Mouse (Mus musculus) embryo, embryonic 10 days (tissue): Measurements from ENCODE around the gene Celsr1.
A peak's percentile ranks its signal among the peaks of the same experiment; 100 is the strongest.

Experiments
- DNase-seq: peaks from one replicate; pipeline ENCODE4 v3.0.0-alpha.2; 2015; ENCODE audit warnings: low spot score

Celsr1 gene

DNA sequence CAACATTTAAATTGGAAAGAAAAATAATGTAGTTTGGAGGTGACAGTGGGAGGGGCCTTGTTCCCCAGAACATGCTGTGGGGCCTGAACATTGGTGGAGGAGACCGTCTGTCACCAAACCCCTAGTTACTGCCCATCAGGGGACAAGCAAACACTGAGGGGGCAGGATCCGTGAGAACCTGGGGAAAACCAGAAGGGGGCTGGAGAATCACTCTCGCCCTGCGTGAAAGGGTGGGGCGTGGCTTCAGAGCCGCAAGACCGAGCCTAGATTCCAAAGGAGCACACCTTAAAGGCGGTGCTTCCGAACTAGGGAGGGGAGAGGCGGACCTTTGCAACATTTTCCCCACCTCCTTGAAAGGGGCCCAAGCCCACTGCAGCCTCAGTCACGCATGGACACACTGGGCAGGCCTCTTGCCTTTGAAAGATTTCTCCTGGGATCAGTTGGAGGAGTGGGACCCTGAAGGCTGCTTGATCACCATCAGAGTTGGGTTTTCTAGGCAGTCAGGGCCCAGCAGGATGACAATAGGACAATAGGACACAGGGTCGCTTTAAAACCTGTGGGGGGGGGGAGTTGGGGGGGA, 1.3 kb upstream of the Celsr1 start:
- peak; percentile 41 for DNase-seq

DNA sequence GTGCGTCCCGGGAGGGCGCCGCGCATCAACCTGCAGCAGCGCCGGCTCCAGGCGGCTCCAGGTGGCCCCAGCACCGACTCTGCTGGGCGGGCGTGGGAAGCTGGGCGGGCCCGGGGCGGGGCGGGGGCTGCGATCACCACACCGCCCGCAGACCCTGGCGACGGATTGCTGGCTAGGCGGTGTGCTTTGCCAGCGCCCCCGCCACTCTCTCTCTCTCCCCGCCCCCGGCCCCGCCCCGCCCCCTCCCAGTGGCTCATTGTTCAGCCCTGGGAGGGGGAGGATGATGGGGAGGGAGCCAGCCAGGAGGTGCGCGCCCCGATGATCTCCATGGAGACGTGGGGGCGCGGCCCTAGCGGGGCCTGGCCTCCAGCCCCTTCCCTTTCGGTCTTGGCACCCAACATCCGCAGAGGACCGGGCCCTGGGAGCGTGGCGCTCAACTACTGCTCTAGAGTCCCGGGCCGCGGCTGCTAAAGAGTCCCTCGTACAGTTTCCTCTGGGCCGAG, 495 bp upstream of the Celsr1 start:
- DNase-seq, result peak; percentile 87

DNA sequence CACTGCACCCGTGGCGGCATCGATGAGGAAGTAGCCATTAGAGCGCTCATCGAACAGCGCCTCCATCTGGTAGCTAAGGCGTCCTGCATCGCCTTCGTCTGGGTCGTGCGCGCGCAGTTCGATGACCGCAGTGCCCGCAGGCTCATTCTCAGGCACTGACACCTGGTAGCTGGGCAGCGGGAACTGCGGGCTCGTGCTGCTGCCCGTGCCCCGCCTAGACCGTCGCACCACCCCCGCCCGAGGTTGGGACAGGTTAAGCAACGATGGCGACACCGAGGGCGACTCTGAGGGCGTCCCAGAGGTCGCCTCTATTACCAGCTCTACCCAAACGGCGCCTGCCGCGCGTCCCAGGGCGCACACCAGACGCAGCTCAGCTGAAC, 776 bp downstream of the Celsr1 start:
- DNase-seq, result peak; percentile 88

DNA sequence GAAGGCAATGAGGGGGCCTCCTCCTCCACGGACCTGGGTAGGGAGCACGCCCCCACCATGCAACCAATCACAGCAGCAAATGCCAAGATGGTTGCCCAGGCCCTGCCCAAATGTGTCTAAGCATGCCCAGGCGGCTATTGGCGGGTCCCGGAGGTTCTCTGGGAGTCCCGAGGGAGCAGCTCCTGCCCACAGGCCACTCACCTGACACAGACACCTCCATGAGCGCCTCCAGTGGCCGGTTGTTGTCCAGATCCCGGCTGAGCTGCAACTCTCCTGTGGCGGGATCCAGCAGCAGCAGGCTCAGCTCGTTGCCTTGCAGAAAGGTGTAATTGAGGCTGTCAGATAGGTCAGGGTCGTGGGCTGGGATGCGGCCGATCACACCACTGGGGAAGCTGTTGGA, 3.6 kb downstream of the Celsr1 start:
- DNase-seq, result no peak

DNA sequence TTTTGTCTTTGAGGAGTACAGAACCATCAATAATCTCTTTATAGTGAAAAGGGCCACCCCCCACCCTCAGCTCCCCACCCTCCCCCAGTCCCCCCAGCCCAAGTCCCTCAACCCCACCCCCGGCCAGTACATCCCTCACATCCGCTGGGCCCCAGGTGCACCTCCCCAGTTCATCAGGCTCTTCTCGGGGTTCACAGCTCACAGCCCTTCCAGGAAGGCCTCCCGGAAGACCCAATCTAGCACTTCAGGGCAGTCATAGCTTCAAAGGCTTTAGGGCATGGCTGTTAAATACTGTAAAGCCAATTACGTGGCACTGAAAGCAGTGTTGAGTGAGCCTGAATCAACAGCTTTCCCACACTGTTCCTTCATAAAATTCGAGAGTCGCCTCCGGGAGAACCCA, 5.7 kb downstream of the Celsr1 start:
- DNase-seq, result no peak

DNA sequence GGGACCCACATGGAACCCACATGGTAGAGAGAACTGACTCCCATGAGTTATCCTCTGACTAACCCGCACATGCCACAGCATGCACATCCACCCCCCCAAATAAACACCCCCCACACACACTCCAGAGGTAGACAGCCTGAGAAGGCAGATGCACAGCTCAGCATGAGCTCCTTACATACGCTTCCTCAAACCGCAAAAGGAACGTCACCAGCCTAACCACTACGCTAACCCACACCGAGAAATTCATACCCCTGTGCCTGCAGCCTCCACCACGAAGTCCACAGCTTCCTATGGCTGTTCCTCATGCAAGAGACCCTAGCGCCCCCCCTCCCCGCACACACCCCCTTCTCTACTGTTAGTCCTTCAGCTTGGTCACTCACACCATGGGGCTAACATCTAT, 11.6 kb downstream of the Celsr1 start:
- DNase-seq, result no peak

DNA sequence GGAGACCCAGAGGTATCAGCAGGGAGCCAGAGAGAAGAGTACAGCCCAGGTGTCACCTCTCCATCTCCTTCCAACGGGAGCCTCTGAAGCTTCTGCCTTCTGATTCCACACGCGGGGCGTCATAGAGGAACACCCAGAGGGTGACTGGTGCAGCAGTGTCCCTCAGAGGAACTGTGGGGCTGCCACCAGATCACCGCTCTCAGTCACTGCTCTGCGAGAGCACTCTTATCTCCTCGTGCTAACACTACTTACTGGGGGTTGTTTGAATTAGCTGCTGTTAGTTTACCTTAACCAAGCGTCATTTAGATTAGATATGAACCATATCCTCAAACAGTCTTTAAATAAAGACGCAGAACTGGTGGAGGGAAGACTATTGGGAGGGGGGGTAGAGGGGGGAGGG, 12.3 kb downstream of the Celsr1 start:
- DNase-seq, result no peak

DNA sequence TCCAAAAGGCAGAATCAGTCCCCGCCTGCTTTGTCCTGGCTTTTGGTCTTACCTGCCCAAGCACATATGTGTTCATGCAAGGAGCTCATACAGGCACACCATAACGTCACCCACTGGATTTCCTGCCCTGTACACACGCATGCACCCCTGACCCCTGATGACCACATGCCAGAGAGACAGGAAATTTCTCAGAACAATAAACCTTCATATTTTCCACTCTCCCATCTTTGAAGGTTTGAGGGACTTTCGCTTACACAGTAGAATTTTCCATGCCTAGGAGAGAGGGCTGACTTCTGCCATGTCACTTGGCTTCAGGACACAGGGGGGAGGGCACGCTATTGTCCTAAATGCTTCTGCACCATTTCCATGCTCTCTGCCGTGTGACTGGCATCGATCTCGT, 13.6 kb downstream of the Celsr1 start:
- no peak for DNase-seq

DNA sequence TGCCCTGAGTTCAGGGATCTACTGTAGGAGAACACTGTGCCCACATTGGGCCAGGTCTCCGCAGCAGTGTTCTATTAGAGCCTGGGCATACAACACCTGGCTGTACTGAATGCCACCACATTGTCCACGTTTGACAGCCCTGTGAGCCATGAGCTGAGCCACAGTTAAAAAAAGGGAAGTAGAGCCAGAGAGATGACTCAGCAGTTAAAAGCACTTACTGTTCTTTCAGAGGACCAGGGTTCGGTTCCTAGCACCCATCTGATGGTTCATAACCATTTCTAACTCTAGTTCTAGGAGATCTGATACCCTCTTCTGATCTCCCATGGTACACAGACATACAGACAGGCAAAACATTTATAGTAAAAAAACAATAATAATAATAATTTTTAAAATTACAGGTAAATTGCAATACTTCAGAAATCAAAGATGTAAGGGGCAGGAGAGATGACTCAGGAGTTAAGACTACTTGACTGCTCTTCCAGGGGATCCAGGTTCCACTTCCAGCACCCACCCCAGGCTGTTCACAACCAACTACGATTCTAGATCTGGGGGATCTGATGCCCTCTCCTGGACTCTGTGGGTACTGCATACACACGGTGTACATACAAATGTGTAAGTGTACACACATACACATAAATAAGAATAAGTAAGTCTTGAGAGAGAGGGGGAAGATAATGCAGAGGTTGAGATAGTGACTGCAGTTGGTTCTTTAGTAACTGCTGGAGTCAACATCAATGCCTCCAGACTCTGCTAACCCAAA, 14.6 kb downstream of the Celsr1 start:
- no peak for DNase-seq

DNA sequence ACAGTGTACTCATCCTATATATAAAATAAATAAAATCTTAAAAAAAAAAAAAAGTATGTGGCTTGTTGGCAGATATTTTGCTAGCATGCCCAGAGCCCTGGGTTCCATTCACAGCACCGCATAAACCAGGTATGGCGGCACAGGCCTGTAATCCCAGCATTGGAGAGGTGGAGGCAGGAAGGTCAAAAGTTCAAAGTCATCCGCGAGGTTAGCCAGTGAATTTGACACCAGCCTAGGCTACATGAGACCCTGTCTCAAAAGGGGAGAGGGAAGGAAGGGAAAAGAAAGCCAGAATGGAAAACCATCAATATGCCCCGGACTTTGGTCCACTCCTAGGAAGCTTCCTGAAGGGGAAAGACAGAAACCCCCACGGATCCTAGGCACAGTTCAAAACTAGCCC, 16.2 kb downstream of the Celsr1 start:
- DNase-seq, result no peak

DNA sequence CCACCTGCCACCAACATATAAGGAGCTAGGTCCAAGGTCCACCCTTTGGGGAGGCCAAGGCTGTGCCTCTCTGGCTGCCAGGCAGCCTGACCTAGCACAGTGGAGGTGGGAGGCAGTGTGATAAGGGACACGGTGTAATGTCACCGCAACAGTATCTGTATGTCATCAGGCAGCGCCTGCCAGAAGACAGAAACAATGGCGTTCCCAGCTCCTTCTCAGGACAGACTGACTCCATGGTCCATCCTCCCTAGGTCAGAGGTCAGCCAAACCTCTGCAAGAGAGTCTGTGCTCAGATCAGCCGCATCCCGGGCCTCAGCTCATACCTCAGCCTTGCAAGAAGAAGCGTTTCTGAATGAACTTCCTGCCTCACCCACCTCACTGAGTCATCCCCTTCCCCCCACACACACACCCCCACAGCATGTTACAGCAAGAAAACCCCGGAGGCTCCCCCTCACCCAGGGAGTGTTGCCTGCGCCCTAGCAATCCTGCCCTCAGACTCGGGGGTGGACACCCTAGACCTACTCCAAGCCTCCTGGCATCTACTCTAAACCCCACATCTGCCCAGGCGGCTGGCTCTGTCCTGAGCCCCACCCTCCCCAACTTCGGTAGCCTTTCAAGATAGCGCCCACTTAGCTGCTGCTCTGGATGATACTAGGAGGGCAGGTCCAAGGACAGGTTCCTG, 17.6 kb downstream of the Celsr1 start:
- no peak for DNase-seq

DNA sequence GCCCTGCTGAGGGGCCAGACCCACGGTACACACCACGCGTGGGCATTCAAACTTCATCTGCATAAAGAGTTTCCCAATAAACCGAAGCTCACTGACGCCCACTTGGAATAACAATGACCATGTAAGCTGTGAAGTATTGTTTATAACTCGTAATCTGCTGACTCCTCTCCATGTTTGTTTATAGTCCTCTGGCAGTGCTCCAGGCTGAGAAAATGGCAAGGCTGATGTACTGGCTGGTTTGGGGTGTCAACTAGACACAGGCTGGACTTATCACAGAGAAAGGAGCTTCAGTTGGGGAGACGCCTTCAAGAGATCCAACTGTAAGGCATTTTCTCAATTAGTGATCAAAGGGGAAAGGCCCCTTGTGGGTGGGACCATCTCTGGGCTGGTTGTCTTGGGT, 18.6 kb downstream of the Celsr1 start:
- no peak for DNase-seq

DNA sequence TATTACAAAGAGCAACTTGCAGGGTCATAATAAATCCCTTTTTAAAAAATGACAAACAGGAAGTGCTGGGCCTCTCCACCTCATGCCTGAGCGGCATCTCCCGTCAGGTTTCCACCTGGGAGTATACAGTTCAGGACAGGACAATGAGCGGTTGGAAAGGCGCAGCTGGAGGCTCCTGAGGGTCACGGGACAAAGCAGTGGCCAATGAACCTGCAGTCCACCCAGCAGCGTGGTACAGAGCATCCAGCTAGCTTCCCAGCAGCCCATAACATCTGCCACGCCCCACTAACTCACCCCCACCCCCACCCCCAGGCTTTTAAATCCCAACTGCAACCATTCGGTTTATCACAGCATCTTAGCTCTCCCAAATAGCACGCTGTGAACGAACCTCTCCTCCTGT, 19.9 kb downstream of the Celsr1 start:
- no peak for DNase-seq

DNA sequence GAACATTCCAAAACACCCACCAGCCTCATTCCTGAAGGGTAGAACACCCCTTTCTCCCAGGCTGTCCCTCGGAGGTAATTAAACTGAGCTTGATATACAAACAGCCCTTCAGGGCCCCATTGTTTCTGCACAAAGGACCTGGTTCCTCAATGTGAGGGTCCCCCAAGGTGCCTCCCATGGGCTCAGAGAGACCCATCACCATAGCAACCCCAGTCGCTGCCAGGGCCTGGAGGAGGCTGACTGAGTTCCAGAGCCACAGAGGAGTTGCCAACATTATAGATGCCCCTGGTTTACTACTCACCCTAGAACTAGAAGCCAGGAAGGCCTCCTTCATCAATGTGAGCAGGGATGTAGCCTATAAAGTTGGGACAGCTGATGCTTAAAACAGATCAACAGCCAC, 20.4 kb downstream of the Celsr1 start:
- no peak for DNase-seq

DNA sequence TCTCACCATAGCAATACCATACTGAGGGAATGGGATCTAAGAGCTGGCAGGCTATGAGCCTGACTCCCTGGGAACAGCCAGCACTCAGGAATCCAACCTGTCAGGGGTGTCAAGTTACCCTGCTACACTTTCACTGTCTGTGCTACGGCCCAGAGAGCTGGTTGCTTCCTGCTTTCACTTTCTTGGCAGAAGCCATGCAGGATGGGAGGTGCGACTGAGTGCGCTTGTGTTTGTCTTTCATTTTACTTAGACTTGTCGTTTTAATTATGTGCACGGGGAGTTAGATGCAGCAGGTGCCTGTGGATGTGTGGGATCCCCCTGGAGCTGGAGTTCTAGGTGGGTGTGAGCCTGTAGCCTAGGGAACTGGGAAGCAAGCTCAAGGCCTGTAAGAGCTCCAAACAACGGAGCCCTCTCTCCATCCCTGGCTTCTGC, 25.9 kb downstream of the Celsr1 start:
- peak; percentile 76 for DNase-seq

DNA sequence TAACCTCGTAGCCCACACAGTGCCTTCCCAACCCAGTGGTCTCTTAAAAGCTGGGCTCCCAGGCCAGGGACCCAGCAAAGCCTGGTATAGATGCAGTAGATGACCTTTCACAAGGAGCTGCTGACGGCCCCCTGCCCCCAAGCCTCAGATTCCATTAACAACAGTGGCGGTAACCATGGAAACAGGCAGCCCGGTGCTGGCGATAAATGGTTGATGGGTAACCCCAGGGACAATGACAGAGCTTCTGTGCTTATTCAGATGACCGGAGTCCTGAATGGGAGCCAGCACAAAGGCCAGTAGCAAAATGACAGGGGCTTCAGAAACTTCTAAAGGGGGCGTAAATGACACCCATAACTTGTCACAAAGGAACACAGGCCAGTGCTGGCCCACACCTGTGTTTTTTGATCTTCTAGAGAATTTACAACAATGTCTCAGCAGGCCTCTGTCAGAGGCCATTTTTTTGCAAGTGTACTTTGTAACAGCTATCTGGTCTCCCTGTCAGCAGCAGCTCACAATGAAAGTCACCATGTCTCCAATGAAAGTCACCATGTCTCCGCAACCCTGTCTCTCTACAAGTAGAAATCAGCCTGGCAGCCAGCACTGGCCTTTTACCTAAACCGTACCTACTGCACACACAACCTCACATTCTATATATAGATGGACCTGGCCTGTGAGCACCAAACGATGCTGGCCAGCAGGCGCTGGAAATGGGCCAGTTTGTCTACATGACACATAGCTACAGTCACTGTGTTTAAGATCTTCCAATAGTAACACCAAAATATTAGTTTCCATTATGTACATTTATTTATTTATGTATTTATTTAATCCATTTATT, 27.7 kb downstream of the Celsr1 start:
- DNase-seq, result peak; percentile 95

DNA sequence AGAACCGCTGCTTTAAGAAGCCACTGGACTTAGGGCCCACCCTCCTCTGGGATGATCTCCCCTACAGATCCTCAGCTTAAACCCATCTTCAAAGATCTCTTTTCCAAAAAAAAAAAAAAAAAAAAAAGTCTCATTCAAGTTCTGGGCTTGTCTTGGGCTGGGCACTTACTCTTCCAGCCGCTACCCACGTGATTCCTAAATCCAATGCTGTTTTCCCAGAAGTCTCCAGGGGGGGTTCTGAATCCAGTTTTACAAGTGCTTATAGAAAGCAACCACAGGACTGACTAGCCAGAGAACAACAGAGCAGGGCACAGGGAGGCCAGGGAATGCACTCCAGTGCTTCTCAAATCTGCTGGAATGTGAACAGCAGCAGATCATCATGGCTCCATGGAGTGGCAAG, 29.5 kb downstream of the Celsr1 start:
- DNase-seq, result no peak

DNA sequence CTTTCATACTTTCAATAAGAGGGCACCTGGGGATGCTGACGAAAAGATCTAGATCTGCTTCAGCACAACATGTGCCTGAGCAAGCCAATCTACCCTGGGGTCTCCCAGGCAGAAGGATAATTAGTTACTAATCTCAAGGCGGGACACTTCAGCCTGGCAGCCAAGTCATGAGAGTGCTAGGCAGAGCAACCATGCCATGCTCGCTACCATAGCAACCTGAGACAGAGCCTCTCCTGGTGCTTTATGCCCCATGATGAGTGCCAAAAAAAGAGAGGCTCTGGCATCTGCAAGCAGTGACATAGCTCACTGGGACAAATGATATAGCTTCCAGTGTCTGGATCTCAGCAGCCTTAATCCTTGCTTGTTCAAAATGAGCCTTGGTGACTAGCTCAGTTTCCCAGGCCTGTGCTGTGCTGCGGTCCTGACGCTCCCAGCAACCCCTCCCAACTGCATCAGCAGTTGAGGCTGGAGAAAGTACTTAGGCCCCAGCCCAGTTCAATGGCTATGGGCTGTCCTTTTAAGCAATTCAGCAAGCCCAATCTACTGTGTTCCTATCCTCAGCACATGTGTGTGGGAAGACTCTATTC, 32.8 kb downstream of the Celsr1 start:
- DNase-seq, result peak; percentile 35

DNA sequence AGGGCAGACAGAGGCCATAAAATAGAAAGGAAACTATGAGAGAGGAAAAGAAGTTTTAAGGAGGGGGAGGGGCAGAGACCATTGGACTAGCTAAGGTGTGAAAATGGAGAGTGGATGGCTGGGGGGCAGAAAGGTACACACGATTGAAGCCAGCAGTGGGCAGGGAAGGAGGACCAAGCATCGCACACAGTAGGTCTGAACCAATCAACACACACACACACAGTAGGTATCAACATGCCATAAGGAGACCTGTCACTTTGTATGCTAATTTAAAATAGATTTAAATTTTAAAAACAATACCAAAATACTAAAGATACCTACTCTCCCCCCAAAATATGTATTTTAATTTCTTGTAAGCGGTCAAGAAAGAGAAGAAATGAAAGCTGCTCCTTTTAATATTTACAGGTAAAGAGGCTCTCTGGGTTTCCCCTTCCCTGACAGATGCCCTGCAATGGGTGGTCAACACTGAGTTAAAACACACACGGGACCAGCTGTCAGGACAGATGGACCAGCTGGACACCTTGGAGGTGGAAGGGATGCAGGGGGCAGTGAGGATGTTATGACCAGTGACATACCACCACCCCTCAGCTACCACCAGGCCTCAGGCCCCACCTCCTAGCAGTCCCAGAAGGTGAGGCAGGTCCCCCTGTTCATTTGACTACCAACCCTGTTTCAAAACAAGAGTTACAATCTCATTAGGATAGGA, 34.9 kb downstream of the Celsr1 start:
- DNase-seq, result no peak

DNA sequence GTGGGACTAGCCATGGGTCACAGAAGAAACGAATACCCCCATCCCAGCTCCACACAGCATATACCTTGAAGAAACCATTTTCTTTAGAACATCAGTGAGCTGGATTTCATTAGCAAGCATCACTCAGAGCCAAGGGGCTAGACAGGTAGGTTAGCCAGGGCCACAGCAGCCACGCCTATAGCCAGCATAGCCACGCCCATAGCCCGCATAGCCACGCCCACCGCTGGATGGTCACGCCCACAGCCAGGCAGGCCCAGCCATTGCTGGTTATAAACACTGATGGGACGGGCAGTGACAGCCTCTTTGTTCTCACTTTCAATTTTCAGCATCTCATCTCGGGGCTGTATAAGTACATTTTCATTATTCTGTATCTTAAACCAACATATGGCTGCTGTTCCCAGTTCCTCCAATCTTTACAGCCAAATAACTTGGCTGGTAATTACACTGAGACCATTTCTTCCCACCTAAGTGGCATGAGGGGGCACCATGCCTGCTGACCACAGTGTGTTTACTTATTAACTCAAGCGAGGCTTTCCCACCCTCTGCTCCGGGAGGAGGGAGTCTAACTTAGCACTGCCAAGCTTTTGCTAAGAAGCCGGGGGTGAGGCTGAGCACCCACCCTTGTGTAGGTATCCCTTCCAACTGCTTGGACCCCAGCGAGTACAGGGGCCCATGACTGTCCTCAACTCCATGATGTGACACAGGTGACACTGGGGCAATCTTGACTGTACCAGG, 37.4 kb downstream of the Celsr1 start:
- peak; percentile 55 for DNase-seq
